Mouse (Mus musculus) stomach, adult 2 months (tissue): ENCODE measurements around the gene Magi1. TPM values are rescaled to one million over a fixed set of nuclear protein-coding genes. Genes with fewer than 3 reads are reported as not detected.

Experiments
- polyA plus RNA-seq: library from polyadenylated mRNA; depleted of rRNA; stranded (reverse); fragments of >200 nt; gene quantifications from 2 replicates; pipeline ENCODE4 v1.2.3, GENCODE M21; 2012; rRNA removed

Gene Magi1
- polyA plus RNA-seq: 2.6 and 3.2 TPM in 2 replicates

DNA sequence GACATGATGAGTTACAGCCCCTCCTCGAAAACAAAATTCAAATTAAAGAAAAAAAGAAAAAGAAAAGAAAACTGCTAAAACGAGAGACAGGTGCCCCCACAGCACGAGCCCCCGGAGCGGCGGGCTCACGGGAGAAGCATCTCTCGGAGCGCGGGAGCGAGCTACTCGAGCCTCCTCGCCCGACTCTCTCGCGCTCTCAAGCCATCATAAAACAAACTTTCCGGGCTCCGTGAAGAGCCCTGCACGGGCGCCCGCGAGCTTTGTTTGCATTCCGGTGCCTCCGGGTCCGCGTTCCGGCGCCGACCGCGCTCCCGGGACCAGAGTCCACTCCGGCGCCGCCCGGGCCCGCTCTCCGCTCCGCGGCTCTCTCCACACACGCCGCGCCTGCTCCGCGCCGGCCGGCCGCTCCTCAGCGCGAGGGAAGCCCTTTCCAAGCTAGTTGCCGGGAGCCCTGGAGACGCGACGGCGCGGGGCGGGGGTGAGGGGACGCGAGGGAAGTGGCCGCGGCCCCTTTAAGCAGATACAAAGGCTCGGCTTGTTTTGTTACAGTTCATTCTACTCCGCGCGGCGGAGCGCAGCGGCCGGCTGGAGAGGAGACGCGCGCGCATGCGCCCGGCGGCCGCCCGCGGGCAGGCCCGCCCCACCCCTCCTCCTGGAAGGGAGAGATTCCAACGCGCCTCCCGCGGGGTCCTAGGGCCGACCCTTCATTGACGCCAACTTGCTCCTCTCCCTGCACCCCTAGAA, at the start of gene Magi1:
Gene Magi1, minus strand, starts transcription at position 600 of the 744 bp plus-strand sequence.

Other genes with a start within 250 kb of the Magi1 start
- gene Slc25a26, start 216.4 kb upstream of the Magi1 start, polyA plus RNA-seq: 2.1 and 3.2 TPM in 2 replicates